Mouse (Mus musculus) megakaryocyte, embryonic 14.5 days (primary cell): Measurements from ENCODE around the gene Unc13d.

Experiments
- FLI1 ChIP-seq: IDR thresholded peaks from 2 replicates; pipeline ENCODE4 v1.6.1; 2012; ENCODE audit warnings: low read length, inconsistent platforms, mixed read lengths
- GATA1 ChIP-seq: IDR thresholded peaks from 3 replicates; pipeline ENCODE4 v1.6.1; 2012; ENCODE audit warnings: mixed read lengths, low read length, inconsistent platforms, borderline replicate concordance

- no peak for TF ChIP-seq GATA1
- no peak for TF ChIP-seq FLI1
These were observed 56.2 kb downstream of the Unc13d start for GRCm38 (mm10) chr11:116021328-116022220.
